Mouse (Mus musculus) CD4-positive, CD25-positive, alpha-beta regulatory T cell, adult 2 months (primary cell): Measurements from ENCODE around the gene Cbfa2t3.

Experiments used
- DNase-seq: peaks from one replicate; pipeline ENCODE4 v3.0.0-alpha.2; 2012; ENCODE audit warnings: low read depth, low spot score

Cbfa2t3 gene

GRCm38 (mm10) chr8:122718711-122719499, 20.0 kb upstream of the Cbfa2t3 start:
- DNase-seq = no peak

GRCm38 (mm10) chr8:122717869-122718509, 19.1 kb upstream of the Cbfa2t3 start:
- DNase-seq = no peak

GRCm38 (mm10) chr8:122716566-122716965, 17.7 kb upstream of the Cbfa2t3 start:
- DNase-seq = no peak

GRCm38 (mm10) chr8:122713157-122713518, 14.2 kb upstream of the Cbfa2t3 start:
- no peak for DNase-seq

GRCm38 (mm10) chr8:122712411-122713156, 13.7 kb upstream of the Cbfa2t3 start:
- no peak for DNase-seq

GRCm38 (mm10) chr8:122711891-122712365, 13.0 kb upstream of the Cbfa2t3 start:
- no peak for DNase-seq

- no peak for DNase-seq
These were observed 12.6 kb upstream of the Cbfa2t3 start for GRCm38 (mm10) chr8:122711480-122711879.

- peak; percentile 43 for DNase-seq
These were observed 10.6 kb upstream of the Cbfa2t3 start for GRCm38 (mm10) chr8:122709340-122710111.

- DNase-seq = no peak
These were observed 8.3 kb upstream of the Cbfa2t3 start for GRCm38 (mm10) chr8:122707184-122707583.

- no peak for DNase-seq
These were observed 7.1 kb upstream of the Cbfa2t3 start for GRCm38 (mm10) chr8:122705901-122706561.

GRCm38 (mm10) chr8:122704612-122705011, 5.7 kb upstream of the Cbfa2t3 start:
- DNase-seq = no peak

GRCm38 (mm10) chr8:122702957-122703356, 4.0 kb upstream of the Cbfa2t3 start:
- no peak for DNase-seq

GRCm38 (mm10) chr8:122702301-122702941, 3.5 kb upstream of the Cbfa2t3 start:
- DNase-seq = peak; percentile 24

GRCm38 (mm10) chr8:122701441-122702185, 2.7 kb upstream of the Cbfa2t3 start:
- peak; percentile 52 for DNase-seq

- DNase-seq = no peak
These were observed 1.7 kb upstream of the Cbfa2t3 start for GRCm38 (mm10) chr8:122700628-122701027.

GRCm38 (mm10) chr8:122698254-122698768, 598 bp downstream of the Cbfa2t3 start:
- no peak for DNase-seq

GRCm38 (mm10) chr8:122697586-122697985, 1.3 kb downstream of the Cbfa2t3 start:
- no peak for DNase-seq

GRCm38 (mm10) chr8:122697181-122697581, 1.7 kb downstream of the Cbfa2t3 start:
- peak; percentile 26 for DNase-seq

GRCm38 (mm10) chr8:122695438-122696042, 3.4 kb downstream of the Cbfa2t3 start:
- no peak for DNase-seq
